Mouse (Mus musculus): Measurements from ENCODE around the gene Plgrkt. TPM values are rescaled to one million over a fixed set of nuclear protein-coding genes. Genes with fewer than 3 reads are reported as not detected.

Plgrkt gene
- total and polyA plus RNA-seq, 3 experiments = 117 to 145 TPM; not detected in 1

DNA sequence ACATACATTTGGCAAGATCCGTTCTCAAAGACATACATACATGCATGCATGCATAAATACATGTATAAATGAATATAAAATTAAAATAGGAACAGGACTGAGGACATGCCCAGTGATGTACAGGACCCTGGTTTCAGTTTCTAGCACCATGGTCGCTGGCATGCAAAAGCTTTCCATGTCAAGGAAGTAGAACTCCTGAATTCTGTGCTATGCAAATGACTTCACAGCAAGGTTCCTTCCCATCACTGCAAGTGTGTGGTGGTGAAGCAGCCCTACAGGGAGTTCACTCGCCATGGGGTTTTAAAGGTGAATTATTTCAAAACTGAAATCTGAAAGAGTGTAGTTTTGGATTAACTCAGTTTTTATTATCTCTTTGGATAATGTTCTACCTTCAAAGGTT lies 9.2 kb upstream of the Plgrkt start:
- H3K27me3 ChIP-seq (ENCODE audit: control insufficient read depth in 1 of 2, insufficient read depth in 2 of 2, low read length in 2 of 2) = no peaks in the 10 kb centered on the region
- TF ChIP-seq CHD2 (IDR thresholded peaks at IDR 0.05; ENCODE audit: low read length) (no peak), MYB (IDR thresholded peaks at IDR 0.05; ENCODE audit: low read depth, low read length) (no peak), TAL1 (IDR thresholded peaks at IDR 0.05; ENCODE audit: low read length) (no peak), MAX (IDR thresholded peaks at IDR 0.05; ENCODE audit: low read length) (no peak), NRF1 (IDR thresholded peaks at IDR 0.05; ENCODE audit: insufficient read depth, low read depth, low read length, poor library complexity, severe bottlenecking) (no peak), MYC (IDR thresholded peaks at IDR 0.05; ENCODE audit: low read depth, low read length) (no peak), POLR2A (IDR thresholded peaks at IDR 0.05; ENCODE audit: control insufficient read depth in 1 of 2, insufficient read depth in 1 of 2, low read depth in 1 of 2, low read length in 2 of 2, poor library complexity in 1 of 2) (no peak), MAZ (IDR thresholded peaks at IDR 0.05; ENCODE audit: low read depth, low read length) (no peak), KAT2A (conservative IDR thresholded peaks at IDR 0.05; ENCODE audit: low read depth, low read length) (no peak), ZC3H11A (IDR thresholded peaks at IDR 0.05; ENCODE audit: low read depth, low read length) (no peak), POLR2AphosphoS2 (IDR thresholded peaks at IDR 0.05; ENCODE audit: low read length) (no peak), RCOR1 (IDR thresholded peaks at IDR 0.05; ENCODE audit: low read depth, low read length) (no peak), TCF12 (IDR thresholded peaks at IDR 0.05; ENCODE audit: low read depth, low read length) (no peak), GATA1 (IDR thresholded peaks at IDR 0.05; ENCODE audit: low read depth, low read length) (no peak), GABPA (IDR thresholded peaks at IDR 0.05; ENCODE audit: low read depth, low read length) (no peak), USF1 (IDR thresholded peaks at IDR 0.05; ENCODE audit: low read depth, low read length) (no peak)
- H3K36me3 ChIP-seq (ENCODE audit: control insufficient read depth in 1 of 2, insufficient read depth in 2 of 2, low read length in 2 of 2) = peaks cover 3 to 12% of the 10 kb centered on the region in 2 experiments
- H3K79me2 ChIP-seq (ENCODE audit: control insufficient read depth, insufficient read depth, low read length, poor library complexity) = peaks cover 10% of the 10 kb centered on the region
- no peak overlapping the region for H3K4me3 ChIP-seq (ENCODE audit: control insufficient read depth in 1 of 2, insufficient read depth in 1 of 2, low read depth in 2 of 2, low read length in 2 of 2)
- no peak overlapping the region for H3K9ac ChIP-seq (ENCODE audit: control insufficient read depth, low read depth, low read length, poor library complexity, severe bottlenecking)
- no peak overlapping the region for H3K27ac ChIP-seq (ENCODE audit: control insufficient read depth, low read depth, low read length)
- peaks cover 6 to 15% of the 10 kb centered on the region in 2 experiments for H3K4me1 ChIP-seq (ENCODE audit: control insufficient read depth in 1 of 2, insufficient read depth in 2 of 2, low read length in 2 of 2)
- no peaks in the 10 kb centered on the region for H3K9me3 ChIP-seq (replicated peaks; ENCODE audit: insufficient read depth, low read length)
- DNase-seq (ENCODE audit: low read depth, low spot score) = no peak

DNA sequence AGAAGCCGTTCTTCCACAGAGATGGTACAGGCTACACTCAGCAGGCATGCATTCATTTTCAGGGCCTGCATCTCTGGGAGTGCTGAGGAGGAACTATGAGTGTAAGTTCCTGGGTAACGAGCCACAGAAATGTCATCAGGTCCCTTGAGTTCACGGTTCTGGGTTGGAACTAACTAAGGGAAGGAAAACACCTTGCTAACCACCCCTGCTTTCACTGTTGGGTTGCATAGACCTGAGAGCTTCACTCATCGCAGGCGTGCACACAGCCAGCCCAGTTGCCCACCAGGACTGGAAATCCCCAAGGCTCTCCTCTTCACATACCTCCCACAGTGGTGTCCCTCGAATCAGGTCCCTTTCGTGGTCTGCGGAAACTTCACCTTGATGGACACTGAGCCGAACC lies 7.8 kb upstream of the Plgrkt start:
- Histone ChIP-seq H3K9me3 (replicated peaks; ENCODE audit: insufficient read depth, low read length) (no peaks in the 10 kb centered on the region), H3K9ac (ENCODE audit: control insufficient read depth, low read depth, low read length, poor library complexity, severe bottlenecking) (no peak overlapping the region), H3K27me3 (ENCODE audit: control insufficient read depth in 1 of 2, insufficient read depth in 2 of 2, low read length in 2 of 2) (no peaks in the 10 kb centered on the region), H3K4me1 (ENCODE audit: control insufficient read depth in 1 of 2, insufficient read depth in 2 of 2, low read length in 2 of 2) (peaks cover 6 to 23% of the 10 kb centered on the region in 2 experiments), H3K36me3 (ENCODE audit: control insufficient read depth in 1 of 2, insufficient read depth in 2 of 2, low read length in 2 of 2) (peaks cover 3 to 24% of the 10 kb centered on the region in 2 experiments), H3K4me3 (ENCODE audit: control insufficient read depth in 1 of 2, insufficient read depth in 1 of 2, low read depth in 2 of 2, low read length in 2 of 2) (no peak overlapping the region), H3K27ac (ENCODE audit: control insufficient read depth, low read depth, low read length) (no peak overlapping the region), H3K79me2 (ENCODE audit: control insufficient read depth, insufficient read depth, low read length, poor library complexity) (peaks cover 10% of the 10 kb centered on the region)
- TF ChIP-seq MAZ (IDR thresholded peaks at IDR 0.05; ENCODE audit: low read depth, low read length) (no peak), E2F4 (IDR thresholded peaks at IDR 0.05; ENCODE audit: borderline replicate concordance, low read depth, low read length) (no peak), HCFC1 (IDR thresholded peaks at IDR 0.05; ENCODE audit: low read depth, low read length) (no peak), MAFK (IDR thresholded peaks at IDR 0.05; ENCODE audit: borderline replicate concordance, low read depth, low read length) (no peak), TAL1 (IDR thresholded peaks at IDR 0.05; ENCODE audit: low read length) (no peak), NRF1 (IDR thresholded peaks at IDR 0.05; ENCODE audit: insufficient read depth, low read depth, low read length, poor library complexity, severe bottlenecking) (no peak), GABPA (IDR thresholded peaks at IDR 0.05; ENCODE audit: low read depth, low read length) (no peak), MAX (IDR thresholded peaks at IDR 0.05; ENCODE audit: low read length) (no peak), ZMIZ1 (IDR thresholded peaks at IDR 0.05; ENCODE audit: low read depth, low read length) (no peak), POLR2AphosphoS5 (IDR thresholded peaks at IDR 0.05; ENCODE audit: borderline replicate concordance, low read depth, low read length) (no peak), EP300 (IDR thresholded peaks at IDR 0.05; ENCODE audit: low read depth in 1 of 2, low read length in 2 of 2) (no peak), UBTF (IDR thresholded peaks at IDR 0.05; ENCODE audit: borderline replicate concordance, insufficient read depth, low read depth, low read length) (no peak), POLR2AphosphoS2 (IDR thresholded peaks at IDR 0.05; ENCODE audit: low read length) (no peak), TCF12 (IDR thresholded peaks at IDR 0.05; ENCODE audit: low read depth, low read length) (no peak)
- DNase-seq (ENCODE audit: low read depth, low spot score) = no peak
